Mouse (Mus musculus) liver, postnatal 0 days (tissue): Measurements from ENCODE around the gene Dbx2. TPM values are rescaled to one million over a fixed set of nuclear protein-coding genes. Genes with fewer than 3 reads are reported as not detected.

Source experiments
- ATAC-seq: fragments of 200-750 bp; cut with Nextera tagmentation; 2 replicates; pipeline ENCODE4 v1.8.0; 2017; ENCODE audit warnings: mild to moderate bottlenecking, moderate library complexity
- DNase-seq: peaks from one replicate; pipeline ENCODE4 v3.0.0-alpha.2; 2016
- H3K27ac ChIP-seq: fragments of 300-500 bp; sonication (generic); 2 replicates; pipeline ENCODE4 v1.5.1; 2014; ENCODE audit warnings: antibody characterized with exemption, moderate library complexity, mild to moderate bottlenecking, low read depth
- H3K27me3 ChIP-seq: fragments of 300-500 bp; sonication (generic); 2 replicates; pipeline ENCODE4 v1.6.1; 2014; ENCODE audit warnings: low read length, control low read depth, mixed read lengths; ENCODE audit not compliant: insufficient read depth
- H3K36me3 ChIP-seq: fragments of 300-500 bp; sonication (generic); replicated peaks from 2 replicates; pipeline ENCODE4 v1.6.1; 2014; ENCODE audit warnings: mild to moderate bottlenecking, control low read depth, low read length, moderate library complexity, mixed read lengths; ENCODE audit not compliant: insufficient read depth
- H3K4me1 ChIP-seq: fragments of 300-500 bp; sonication (generic); 2 replicates; pipeline ENCODE4 v1.6.1; 2014; ENCODE audit warnings: antibody characterized with exemption, mild to moderate bottlenecking, control low read depth; ENCODE audit not compliant: insufficient read depth
- H3K4me2 ChIP-seq: fragments of 300-500 bp; sonication (generic); 2 replicates; pipeline ENCODE4 v1.6.1; 2014; ENCODE audit warnings: low read depth, mild to moderate bottlenecking, low read length, moderate library complexity, mixed read lengths
- H3K4me3 ChIP-seq: fragments of 300-500 bp; sonication (generic); 2 replicates; pipeline ENCODE4 v1.5.1; 2014; ENCODE audit warnings: low read depth, low read length
- H3K9ac ChIP-seq: fragments of 300-500 bp; sonication (generic); replicated peaks from 2 replicates; pipeline ENCODE4 v1.6.1; 2014; ENCODE audit warnings: mild to moderate bottlenecking, moderate library complexity
- H3K9me3 ChIP-seq: fragments of 300-500 bp; sonication (generic); 2 replicates; pipeline ENCODE4 v1.6.1; 2016; ENCODE audit warnings: mild to moderate bottlenecking, control low read depth, low read length, mixed read lengths
- CTCF ChIP-seq: sonication (generic); IDR thresholded peaks from 2 replicates; pipeline ENCODE4 v1.5.1; 2016; ENCODE audit warnings: antibody characterized with exemption, low read depth
- EP300 ChIP-seq: IDR thresholded peaks from 2 replicates; pipeline ENCODE4 v1.6.1; 2016; ENCODE audit warnings: antibody characterized with exemption, low read depth, mild to moderate bottlenecking
- WGBS: fragments of 180-500 bp; shearing (Covaris S2); extraction: QIAGEN DNeasy Blood & Tissue Kit; methylation state at CpG from one replicate; pipeline ENCODE4 v1.1.7; 2014; ENCODE audit not compliant: insufficient replicate concordance; 5-methylcytosine and 5-hydroxymethylcytosine counted together
- polyA plus RNA-seq: library from polyadenylated mRNA; unstranded; fragments of >200 nt; fragmentation: Nextera tagmentation; extraction: Ambion mirVana; gene quantifications from 2 replicates; pipeline ENCODE4 v1.2.1, GENCODE M21; 2015

Gene Dbx2
- not detected in 2 replicates for polyA plus RNA-seq

DNA sequence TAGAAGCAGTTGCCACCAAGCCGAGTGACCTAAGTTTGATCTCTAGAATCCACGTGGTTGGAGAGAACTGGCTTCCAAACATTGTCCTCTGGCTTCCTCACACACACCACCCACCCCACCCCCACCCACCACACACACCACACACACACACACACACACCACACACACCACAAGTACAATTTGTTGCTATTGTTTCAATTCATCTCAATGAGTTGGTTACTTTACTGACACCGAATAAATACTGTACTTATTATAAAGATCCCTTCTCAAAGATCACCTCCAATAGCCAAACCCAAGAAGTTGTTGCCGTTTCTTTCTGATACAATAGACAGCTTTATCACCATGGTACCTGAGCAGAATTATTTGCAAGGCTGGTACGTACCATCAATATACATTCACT lies at the start of gene Dbx2:
Gene Dbx2, minus strand, starts transcription at position 101 of the 400 bp plus-strand sequence.
- no peaks in the 10 kb centered on the region for H3K4me1 ChIP-seq
- no peak within 1 kb of the TSS for H3K9ac ChIP-seq
- no peak within 1 kb of the TSS for H3K4me2 ChIP-seq
- no peak within 1 kb of the TSS for H3K4me3 ChIP-seq
- TF ChIP-seq CTCF (no peak), EP300 (no peak)
- H3K27me3 ChIP-seq = peaks cover 40% of the 10 kb centered on the region
- no peak within 1 kb of the TSS for H3K27ac ChIP-seq
- WGBS = 68% methylated on average over 5 of the region's 5 CpGs
- DNase-seq (no peak), ATAC-seq (no peak)
- no peaks in the 10 kb centered on the region for H3K36me3 ChIP-seq
- H3K9me3 ChIP-seq = no peaks in the 10 kb centered on the region

DNA sequence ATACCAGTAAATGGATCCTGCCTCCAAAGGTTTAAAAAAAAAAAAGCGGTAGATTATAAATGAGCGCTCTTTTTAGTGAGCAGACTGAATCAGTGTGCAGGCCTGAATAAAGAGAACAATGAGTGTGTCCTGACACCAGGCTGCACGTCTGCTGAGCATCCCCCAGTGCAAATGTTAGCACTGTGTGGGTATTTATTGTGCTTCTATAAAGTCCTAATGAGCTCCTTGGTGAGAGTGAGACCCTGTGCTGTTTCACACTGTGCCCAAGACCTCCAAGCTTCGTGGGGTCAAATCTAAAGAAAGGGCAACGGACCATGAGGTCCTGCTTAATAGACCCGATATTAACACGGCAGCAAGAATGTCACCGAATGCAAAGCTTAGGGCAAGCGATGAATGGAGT lies 46.4 kb upstream of the Dbx2 start:
- no peak overlapping the region for H3K9ac ChIP-seq

DNA sequence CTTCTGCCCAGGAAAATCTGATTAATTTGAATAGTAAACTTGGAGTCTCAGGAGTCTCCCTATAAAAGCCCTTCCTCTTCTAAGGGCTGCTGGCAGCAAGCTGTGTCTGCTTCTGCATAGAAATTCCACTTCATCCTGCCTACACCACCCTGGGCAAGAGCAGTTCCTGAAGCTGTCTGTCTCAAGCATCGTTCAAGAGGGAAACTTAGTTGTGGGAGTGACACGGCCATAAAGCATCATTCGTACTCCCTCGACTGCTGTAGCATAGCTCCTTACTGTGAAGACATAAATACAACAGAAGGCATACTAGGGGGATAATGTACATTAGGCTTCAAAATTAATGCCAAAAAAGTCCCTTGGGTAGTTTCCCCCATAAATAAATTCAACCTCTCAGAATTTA lies 45.8 kb upstream of the Dbx2 start:
- no peaks in the 10 kb centered on the region for H3K4me1 ChIP-seq
- no peak for DNase-seq
- no peaks in the 10 kb centered on the region for H3K27me3 ChIP-seq
- no peak for ATAC-seq
- no peaks in the 10 kb centered on the region for H3K9me3 ChIP-seq
- 63% methylated on average over 4 of the region's 4 CpGs for WGBS
- no peak for TF ChIP-seq EP300
- TF ChIP-seq CTCF = no peak
- no peak overlapping the region for H3K4me2 ChIP-seq
- H3K4me3 ChIP-seq = no peak overlapping the region
- H3K27ac ChIP-seq = no peak overlapping the region
- H3K9ac ChIP-seq = no peak overlapping the region
- no peaks in the 10 kb centered on the region for H3K36me3 ChIP-seq

More for the DNA sequence above, 46.4 kb upstream of the Dbx2 start:
- Histone ChIP-seq H3K27me3 (no peaks in the 10 kb centered on the region), H3K36me3 (no peaks in the 10 kb centered on the region), H3K9me3 (no peaks in the 10 kb centered on the region), H3K4me2 (no peak overlapping the region), H3K4me3 (no peak overlapping the region), H3K27ac (no peak overlapping the region), H3K4me1 (no peaks in the 10 kb centered on the region)
- 78% methylated on average over 9 of the region's 9 CpGs for WGBS
- TF ChIP-seq CTCF (no peak), EP300 (no peak)
- DNase-seq (no peak), ATAC-seq (no peak)

DNA sequence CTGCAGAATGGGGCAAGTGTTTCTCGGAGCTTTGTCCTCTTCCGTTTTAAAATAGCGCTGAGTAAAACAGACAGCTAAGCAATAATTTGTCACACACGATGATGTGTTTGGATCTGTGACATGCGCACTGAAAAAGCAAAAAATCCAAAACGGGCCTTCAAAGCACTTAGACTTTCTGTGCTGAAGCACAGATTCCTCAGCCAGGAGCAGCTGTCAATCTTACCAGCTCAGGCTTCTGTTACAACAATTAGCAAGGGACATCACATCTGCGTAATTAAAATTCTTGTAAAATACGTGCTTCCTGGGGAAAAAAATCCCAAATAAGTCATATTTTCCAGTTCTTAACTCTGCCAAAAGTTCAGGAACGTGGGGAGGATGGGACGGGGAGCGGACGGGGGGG lies 43.6 kb upstream of the Dbx2 start:
- no peaks in the 10 kb centered on the region for H3K9me3 ChIP-seq
- no peak overlapping the region for H3K4me2 ChIP-seq
- no peak for TF ChIP-seq EP300
- no peak for TF ChIP-seq CTCF
- no peak for ATAC-seq
- H3K27me3 ChIP-seq = no peaks in the 10 kb centered on the region
- no peak overlapping the region for H3K9ac ChIP-seq
- no peak overlapping the region for H3K27ac ChIP-seq
- H3K4me1 ChIP-seq = no peaks in the 10 kb centered on the region
- H3K36me3 ChIP-seq = no peaks in the 10 kb centered on the region
- no peak overlapping the region for H3K4me3 ChIP-seq
- DNase-seq = no peak
- 80% methylated on average over 12 of the region's 12 CpGs for WGBS

DNA sequence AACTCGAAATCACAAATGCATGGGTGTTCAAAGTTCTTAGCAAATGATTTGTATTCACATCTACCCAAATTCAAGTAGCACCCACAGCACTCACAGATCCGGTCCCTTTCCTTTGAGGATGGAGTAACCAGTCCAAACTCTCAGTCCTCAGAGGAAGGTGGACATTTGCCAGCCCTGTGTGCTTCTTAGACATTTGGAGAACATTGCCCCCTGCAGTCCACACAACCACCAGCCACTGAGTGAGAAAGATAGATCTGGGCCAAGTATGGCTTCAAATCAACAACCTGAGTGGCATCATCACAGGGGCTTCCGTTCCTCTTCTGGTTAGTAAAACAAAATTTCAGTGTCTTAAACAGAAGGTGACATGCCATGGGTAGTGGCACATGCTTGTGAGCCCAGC lies 38.0 kb upstream of the Dbx2 start:
- peak; percentile 14; the same call in 1 of the 2 replicates for TF ChIP-seq CTCF
- TF ChIP-seq EP300 = no peak
- no peak for DNase-seq
- Histone ChIP-seq H3K27ac (no peak overlapping the region), H3K4me1 (no peaks in the 10 kb centered on the region), H3K4me2 (no peak overlapping the region), H3K27me3 (no peaks in the 10 kb centered on the region), H3K9ac (no peak overlapping the region), H3K36me3 (no peaks in the 10 kb centered on the region), H3K4me3 (no peak overlapping the region), H3K9me3 (no peaks in the 10 kb centered on the region)
- WGBS = 61% methylated on average over 3 of the region's 3 CpGs
- no peak for ATAC-seq

DNA sequence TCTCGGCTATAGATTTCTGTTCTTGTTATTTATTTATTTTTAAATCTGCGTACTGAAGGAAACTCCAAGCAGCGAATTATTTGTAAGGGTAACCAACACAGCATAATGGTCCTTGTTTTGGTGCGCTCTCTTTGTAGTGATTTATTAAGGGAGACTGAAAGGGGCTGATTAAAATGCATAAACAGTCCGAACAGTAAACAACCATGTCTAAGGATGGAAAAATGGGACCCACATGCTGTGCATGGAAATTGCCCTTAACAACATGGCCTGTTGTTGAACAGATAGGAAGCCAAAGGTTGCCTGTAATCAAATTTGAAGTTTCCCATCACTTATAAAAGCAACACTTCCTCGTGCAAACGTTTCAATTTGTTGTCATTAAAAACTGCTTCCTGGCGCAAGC lies 35.8 kb upstream of the Dbx2 start:
- Histone ChIP-seq H3K9me3 (no peaks in the 10 kb centered on the region), H3K9ac (no peak overlapping the region), H3K4me2 (no peak overlapping the region), H3K36me3 (no peaks in the 10 kb centered on the region), H3K4me1 (no peaks in the 10 kb centered on the region), H3K4me3 (no peak overlapping the region), H3K27me3 (no peaks in the 10 kb centered on the region), H3K27ac (no peak overlapping the region)
- ATAC-seq (no peak), DNase-seq (no peak)
- TF ChIP-seq EP300 = no peak
- TF ChIP-seq CTCF = no peak
- WGBS = 73% methylated on average over 8 of the region's 8 CpGs

DNA sequence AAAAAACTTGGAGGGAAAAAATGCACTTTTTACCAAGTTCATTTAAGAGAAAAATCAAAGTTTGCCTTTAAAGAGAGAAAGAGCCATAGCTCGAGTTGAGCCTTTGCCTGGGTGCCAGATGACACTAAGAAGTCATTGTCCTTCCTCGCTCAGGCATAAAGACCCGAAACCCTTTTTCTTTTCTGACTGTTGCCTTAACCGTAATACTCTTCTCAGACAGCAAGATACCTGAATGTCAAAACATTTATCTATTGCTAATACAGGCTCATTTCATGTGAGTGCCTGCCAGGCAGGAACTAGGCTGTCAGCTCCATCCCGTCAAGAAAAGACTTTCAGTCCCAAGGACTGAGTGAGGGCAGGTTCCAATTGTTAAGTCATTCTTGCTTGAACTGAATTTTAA lies 35.4 kb upstream of the Dbx2 start:
- TF ChIP-seq CTCF = no peak
- TF ChIP-seq EP300 = no peak
- no peak for DNase-seq
- no peak overlapping the region for H3K9ac ChIP-seq
- no peak overlapping the region for H3K4me3 ChIP-seq
- H3K27ac ChIP-seq = no peak overlapping the region
- H3K27me3 ChIP-seq = no peaks in the 10 kb centered on the region
- ATAC-seq = no peak
- no peak overlapping the region for H3K4me2 ChIP-seq
- H3K4me1 ChIP-seq = no peaks in the 10 kb centered on the region
- H3K36me3 ChIP-seq = no peaks in the 10 kb centered on the region
- 68% methylated on average over 5 of the region's 5 CpGs for WGBS
- no peaks in the 10 kb centered on the region for H3K9me3 ChIP-seq
